32 mouse cellular contexts compared by ENCODE assay signal in the genomic region with DNA sequence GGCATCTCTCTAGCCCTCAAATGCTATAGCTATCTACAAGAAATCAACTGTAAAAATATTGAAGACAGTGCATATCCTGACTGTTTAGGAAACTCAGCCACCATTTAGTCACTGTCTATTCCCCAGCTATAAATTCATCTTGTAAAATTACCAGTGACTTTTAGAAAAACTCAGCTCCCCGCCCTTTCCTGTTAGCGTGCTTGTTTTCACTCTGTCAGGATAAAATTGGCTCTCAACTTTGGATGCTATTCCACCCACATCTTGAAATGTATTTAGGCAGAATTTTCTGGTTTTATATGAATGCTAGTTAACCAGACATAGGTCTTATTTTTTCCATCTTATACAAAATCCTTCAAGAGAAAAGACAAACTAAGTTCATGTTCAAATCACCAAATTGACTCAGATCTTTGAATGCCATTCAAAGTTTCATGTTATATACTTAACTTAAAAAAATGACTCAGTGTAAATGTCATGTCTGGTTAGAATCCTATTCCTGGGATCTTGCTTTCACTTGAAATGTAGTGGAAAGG.
DNase-seq lines count a peak whose midpoint lies in the region; ATAC-seq and TF ChIP-seq lines count a peak whose summit lies in the region.
"Had no signal": no experiment of that assay in that cellular context is flagged by ENCODE, and none has a peak within 500 bp of the region (broad histone marks: within the 10 kb centered on the region; RNA-seq: fewer than 3 reads in every experiment).

No protein-coding gene starts in this region.

- no peaks in the 10 kb centered on the region for H3K9me3 ChIP-seq in embryonic facial prominence, embryonic 14.5 days (ENCODE audit: control insufficient read depth, low read length)
- H3K9me3 ChIP-seq in embryonic facial prominence, embryonic 10.5 days, result no peaks in the 10 kb centered on the region
- H3K9me3 ChIP-seq in limb, embryonic 14.5 days (ENCODE audit: control insufficient read depth, low read length), result no peaks in the 10 kb centered on the region
- no peaks in the 10 kb centered on the region for H3K9me3 ChIP-seq in limb, embryonic 10.5 days (replicated peaks)
- no peaks in the 10 kb centered on the region for H3K9me3 ChIP-seq in midbrain, embryonic 10.5 days (replicated peaks)
- H3K9me3 ChIP-seq: embryonic facial prominence, embryonic 15.5 days; forebrain, embryonic 12.5 days; heart, embryonic 13.5 days; hindbrain, embryonic 10.5 days; intestine, embryonic 15.5 days; limb, embryonic 12.5 days; lung, embryonic 15.5 days had no signal

- TF ChIP-seq POLR2A in limb, embryonic 14.5 days (IDR thresholded peaks at IDR 0.05; ENCODE audit: borderline replicate concordance, extremely low read depth, insufficient read depth, insufficient read length), result no peak

- no peaks in the 10 kb centered on the region for H3K36me3 ChIP-seq in embryonic facial prominence, embryonic 14.5 days (ENCODE audit: control insufficient read depth, insufficient read depth, low read length)
- no peaks in the 10 kb centered on the region for H3K36me3 ChIP-seq in embryonic facial prominence, embryonic 10.5 days (replicated peaks)
- H3K36me3 ChIP-seq in limb, embryonic 14.5 days (ENCODE audit: control insufficient read depth, insufficient read depth, low read length), result no peaks in the 10 kb centered on the region
- H3K36me3 ChIP-seq in limb, embryonic 10.5 days, result no peaks in the 10 kb centered on the region
- H3K36me3 ChIP-seq in midbrain, embryonic 10.5 days, result no peaks in the 10 kb centered on the region
- H3K36me3 ChIP-seq: embryonic facial prominence, embryonic 15.5 days; forebrain, embryonic 12.5 days; heart, embryonic 13.5 days; hindbrain, embryonic 10.5 days; intestine, embryonic 15.5 days; limb, embryonic 12.5 days; lung, embryonic 15.5 days had no signal

- DNase-seq in embryonic facial prominence, embryonic 14.5 days (ENCODE audit: low spot score), result peak; percentile 65
- no peak for DNase-seq in embryonic facial prominence, embryonic 10.5 days (ENCODE audit: low spot score)
- DNase-seq in limb, embryonic 14.5 days (ENCODE audit: low spot score), result peak; percentile 8
- no peak for DNase-seq in limb, embryonic 10.5 days (ENCODE audit: low spot score)
- DNase-seq in frontal cortex, adult 2 months (ENCODE audit: extremely low spot score in 1 of 2, low spot score in 1 of 2), result peak; percentile 40 to 69
- DNase-seq in right cerebral cortex, postnatal 36 days (ENCODE audit: low spot score in 2 of 2), result peak; percentile 20 to 48
- DNase-seq in cerebellum, postnatal 4 days (ENCODE audit: low spot score in 2 of 2), result no peak
- DNase-seq in midbrain, embryonic 10.5 days (ENCODE audit: low spot score), result no peak
- DNase-seq: adrenal gland, adult 8-10 months; cerebellum, adult 11 months; cerebellum, adult 9-10 months; gastrocnemius, postnatal 10 days; heart, postnatal 14 days; kidney, adult 8-10 months; kidney, postnatal 4 days; layer of hippocampus, postnatal 36 days; thymus, adult 2 months had no signal

- WGBS in embryonic facial prominence, embryonic 14.5 days, result 55% methylated on average over 2 of the region's 2 CpGs
- WGBS in embryonic facial prominence, embryonic 10.5 days, result 94% methylated on average over 2 of the region's 2 CpGs
- WGBS in limb, embryonic 14.5 days, result 88% methylated on average over 2 of the region's 2 CpGs
- 95% methylated on average over 2 of the region's 2 CpGs for WGBS in limb, embryonic 10.5 days
- WGBS in midbrain, embryonic 10.5 days, result 98% methylated on average over 2 of the region's 2 CpGs

- H3K27ac ChIP-seq in embryonic facial prominence, embryonic 14.5 days (replicated peaks; ENCODE audit: low read depth, low read length), result no peak overlapping the region
- H3K27ac ChIP-seq in embryonic facial prominence, embryonic 10.5 days (replicated peaks), result no peak overlapping the region
- no peak overlapping the region for H3K27ac ChIP-seq in limb, embryonic 14.5 days (replicated peaks; ENCODE audit: low read depth, low read length)
- no peak overlapping the region for H3K27ac ChIP-seq in limb, embryonic 10.5 days
- no peak overlapping the region for H3K27ac ChIP-seq in midbrain, embryonic 10.5 days (replicated peaks)
- H3K27ac ChIP-seq: embryonic facial prominence, embryonic 15.5 days; forebrain, embryonic 12.5 days; heart, embryonic 13.5 days; hindbrain, embryonic 10.5 days; hindbrain, postnatal 0 days; intestine, embryonic 15.5 days; kidney, postnatal 0 days; limb, embryonic 12.5 days; lung, embryonic 15.5 days; stomach, postnatal 0 days had no signal

- peaks cover 5% of the 10 kb centered on the region; the same call in 1 of the 2 replicates for H3K4me1 ChIP-seq in embryonic facial prominence, embryonic 14.5 days (ENCODE audit: control insufficient read depth, insufficient read depth, low read length)
- H3K4me1 ChIP-seq in embryonic facial prominence, embryonic 10.5 days, result peaks cover 7% of the 10 kb centered on the region; the same call in 1 of the 2 replicates
- no peaks in the 10 kb centered on the region for H3K4me1 ChIP-seq in limb, embryonic 14.5 days (ENCODE audit: control insufficient read depth, insufficient read depth, low read length)
- peaks cover 5% of the 10 kb centered on the region; the same call in 1 of the 2 replicates for H3K4me1 ChIP-seq in limb, embryonic 10.5 days
- H3K4me1 ChIP-seq in midbrain, embryonic 10.5 days, result no peaks in the 10 kb centered on the region; the same call in 1 of the 2 replicates
- H3K4me1 ChIP-seq: heart, embryonic 13.5 days; intestine, embryonic 15.5 days; limb, embryonic 12.5 days; lung, embryonic 15.5 days had no signal

- no peak for ATAC-seq in embryonic facial prominence, embryonic 14.5 days (ENCODE audit: low read depth)
- ATAC-seq in limb, embryonic 14.5 days (ENCODE audit: low FRiP score, low read depth), result no peak
- ATAC-seq: activated CD4-positive, CD25-positive, alpha-beta regulatory T cell, adult 4 months; hindbrain, postnatal 0 days; intestine, embryonic 15.5 days; midbrain, embryonic 16.5 days had no signal

- no peak overlapping the region for H3K4me3 ChIP-seq in embryonic facial prominence, embryonic 14.5 days (ENCODE audit: low read depth, low read length)
- H3K4me3 ChIP-seq in embryonic facial prominence, embryonic 10.5 days, result no peak overlapping the region
- H3K4me3 ChIP-seq in limb, embryonic 14.5 days (replicated peaks; ENCODE audit: low read length), result no peak overlapping the region
- H3K4me3 ChIP-seq in limb, embryonic 10.5 days, result no peak overlapping the region
- H3K4me3 ChIP-seq in midbrain, embryonic 10.5 days, result no peak overlapping the region
- H3K4me3 ChIP-seq: embryonic facial prominence, embryonic 15.5 days; forebrain, embryonic 12.5 days; heart, embryonic 13.5 days; hindbrain, embryonic 10.5 days; intestine, embryonic 15.5 days; limb, embryonic 12.5 days; lung, embryonic 15.5 days had no signal

- H3K9ac ChIP-seq in embryonic facial prominence, embryonic 14.5 days (ENCODE audit: low read depth, low read length), result no peak overlapping the region
- no peak overlapping the region for H3K9ac ChIP-seq in limb, embryonic 14.5 days (ENCODE audit: low read depth, low read length, severe bottlenecking)
- H3K9ac ChIP-seq: embryonic facial prominence, embryonic 15.5 days; forebrain, embryonic 12.5 days; heart, embryonic 13.5 days; intestine, embryonic 15.5 days; limb, embryonic 12.5 days; lung, embryonic 15.5 days had no signal

- no peaks in the 10 kb centered on the region for H3K27me3 ChIP-seq in embryonic facial prominence, embryonic 14.5 days (replicated peaks; ENCODE audit: control insufficient read depth, insufficient read depth, low read length)
- H3K27me3 ChIP-seq in embryonic facial prominence, embryonic 10.5 days (replicated peaks; ENCODE audit: low read depth, poor library complexity, severe bottlenecking), result no peaks in the 10 kb centered on the region
- no peaks in the 10 kb centered on the region for H3K27me3 ChIP-seq in limb, embryonic 14.5 days (ENCODE audit: control insufficient read depth, insufficient read depth, low read length)
- no peaks in the 10 kb centered on the region for H3K27me3 ChIP-seq in limb, embryonic 10.5 days (ENCODE audit: low read depth, poor library complexity, severe bottlenecking)
- no peaks in the 10 kb centered on the region for H3K27me3 ChIP-seq in midbrain, embryonic 10.5 days (ENCODE audit: low read depth, poor library complexity, severe bottlenecking)
- H3K27me3 ChIP-seq: CH12.LX; embryonic facial prominence, embryonic 15.5 days; forebrain, embryonic 12.5 days; heart, embryonic 13.5 days; intestine, embryonic 15.5 days; limb, embryonic 12.5 days; lung, embryonic 15.5 days had no signal

- no peak overlapping the region for H3K4me2 ChIP-seq in embryonic facial prominence, embryonic 14.5 days (ENCODE audit: low read depth, low read length)
- H3K4me2 ChIP-seq in limb, embryonic 14.5 days (replicated peaks; ENCODE audit: low read depth, low read length, severe bottlenecking), result no peak overlapping the region
- H3K4me2 ChIP-seq: embryonic facial prominence, embryonic 15.5 days; forebrain, embryonic 12.5 days; heart, embryonic 13.5 days; intestine, embryonic 15.5 days; limb, embryonic 12.5 days; liver, embryonic 11.5 days; lung, embryonic 15.5 days; midbrain, embryonic 11.5 days had no signal

Comparison
In these comparisons a context has a peak if more than half of its experiments do, and no peak if none do; other contexts are left out.
1. DNase-seq: peak in embryonic facial prominence, embryonic 14.5 days (single experiment), limb, embryonic 14.5 days (single experiment), frontal cortex, adult 2 months (2 of 2) and right cerebral cortex, postnatal 36 days (2 of 2); none in embryonic facial prominence, embryonic 10.5 days (single experiment), limb, embryonic 10.5 days (single experiment), cerebellum, postnatal 4 days (0 of 2) and midbrain, embryonic 10.5 days (single experiment).